Mouse (Mus musculus) neural tube, embryonic 11.5 days (tissue): ENCODE data around the gene Srarp. TPM values are rescaled to one million over a fixed set of nuclear protein-coding genes. Genes with fewer than 3 reads are reported as not detected.

Experiments used
- ATAC-seq: fragments of 200-750 bp; cut with Nextera tagmentation; 2 replicates; pipeline ENCODE4 v1.8.0; 2017; ENCODE audit warnings: moderate number of reproducible peaks, mild to moderate bottlenecking, moderate TSS enrichment, moderate library complexity; ENCODE audit not compliant: insufficient read depth, low FRiP score, low TSS enrichment
- DNase-seq: peaks from one replicate; pipeline ENCODE4 v3.0.0-alpha.2; 2015; ENCODE audit warnings: low spot score
- H3K27ac ChIP-seq: fragments of 300-500 bp; sonication (generic); 2 replicates; pipeline ENCODE4 v1.5.1; 2014; ENCODE audit warnings: low read depth, mild to moderate bottlenecking, low read length
- H3K27me3 ChIP-seq: fragments of 300-500 bp; sonication (generic); 2 replicates; pipeline ENCODE4 v1.6.1; 2014; ENCODE audit warnings: mild to moderate bottlenecking, low read length, mixed read lengths; ENCODE audit not compliant: control insufficient read depth, insufficient read depth
- H3K36me3 ChIP-seq: fragments of 300-500 bp; sonication (generic); 2 replicates; pipeline ENCODE4 v1.6.1; 2014; ENCODE audit warnings: mild to moderate bottlenecking, low read length, moderate library complexity, mixed read lengths; ENCODE audit not compliant: control insufficient read depth, insufficient read depth
- H3K4me1 ChIP-seq: fragments of 300-500 bp; sonication (generic); 2 replicates; pipeline ENCODE4 v1.6.1; 2014; ENCODE audit warnings: low read length, mixed read lengths; ENCODE audit not compliant: control insufficient read depth, insufficient read depth
- H3K4me2 ChIP-seq: fragments of 300-500 bp; sonication (generic); 2 replicates; pipeline ENCODE4 v1.6.1; 2014; ENCODE audit warnings: low read depth, mild to moderate bottlenecking, moderate library complexity
- H3K4me3 ChIP-seq: fragments of 300-500 bp; sonication (generic); 2 replicates; pipeline ENCODE4 v1.5.1; 2014; ENCODE audit warnings: low read depth, low read length
- H3K9ac ChIP-seq: fragments of 300-500 bp; sonication (generic); 2 replicates; pipeline ENCODE4 v1.6.1; 2014; ENCODE audit warnings: mild to moderate bottlenecking, low read length
- H3K9me3 ChIP-seq: fragments of 300-500 bp; sonication (generic); 2 replicates; pipeline ENCODE4 v1.6.1; 2016; ENCODE audit warnings: low read length; ENCODE audit not compliant: control insufficient read depth
- WGBS: fragments of 180-500 bp; shearing (Covaris S2); extraction: QIAGEN DNeasy Blood & Tissue Kit; methylation state at CpG from one replicate; pipeline ENCODE4 v1.1.7; 2014; 5-methylcytosine and 5-hydroxymethylcytosine counted together
- polyA plus RNA-seq: library from polyadenylated mRNA; unstranded; fragments of >200 nt; fragmentation: Nextera tagmentation; extraction: Ambion mirVana; gene quantifications from 2 replicates; pipeline ENCODE4 v1.2.1, GENCODE M21; 2014

Gene Srarp
- polyA plus RNA-seq, 1 experiment from 2014 or later, result not detected

DNA sequence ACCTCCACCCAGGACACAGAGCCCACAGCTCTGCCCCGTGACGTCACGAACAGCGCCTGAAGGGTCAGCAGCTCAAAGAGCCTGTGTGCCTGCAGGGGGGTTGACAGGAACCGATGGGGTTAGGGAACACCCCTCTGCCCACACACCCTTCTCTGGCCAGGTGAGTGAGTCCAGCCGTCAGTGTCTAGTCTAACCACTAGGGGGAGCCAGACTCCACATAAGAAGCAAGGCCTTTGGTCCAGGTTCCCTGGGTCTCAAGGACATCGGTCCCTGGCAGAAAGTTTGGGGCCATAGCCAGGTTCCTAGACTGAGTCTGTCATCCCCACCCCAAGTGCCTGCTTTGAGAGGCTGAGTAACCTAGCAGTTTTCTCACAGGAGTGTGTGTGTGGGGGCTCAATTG lies 50.6 kb downstream of the Srarp start:
- WGBS, result under 1% methylated on average over 7 of the region's 7 CpGs
- peak; percentile 71 for DNase-seq
- ATAC-seq, result no peak
- Histone ChIP-seq H3K4me1 (peaks cover 8% of the 10 kb centered on the region; the same call in 1 of the 2 replicates), H3K4me2 (no peak overlapping the region), H3K27ac (no peak overlapping the region), H3K9me3 (no peaks in the 10 kb centered on the region), H3K27me3 (peaks cover 43% of the 10 kb centered on the region), H3K9ac (no peak overlapping the region), H3K36me3 (no peaks in the 10 kb centered on the region), H3K4me3 (no peak overlapping the region)

Other genes with a start within 250 kb of the Srarp start
- gene Rsg1, start 222.1 kb downstream of the Srarp start, polyA plus RNA-seq, result 5.4 and 6.5 TPM in 2 replicates
- gene Arhgef19, start 196.6 kb downstream of the Srarp start, polyA plus RNA-seq, result 1.2 and 2.3 TPM in 2 replicates
- gene Epha2, start 134.9 kb downstream of the Srarp start, polyA plus RNA-seq, result 1.6 and 2.5 TPM in 2 replicates
- gene Fam131c, start 67.9 kb downstream of the Srarp start, polyA plus RNA-seq, result 0.34 and 0.85 TPM in 2 replicates
- gene Clcnka, start 37.4 kb downstream of the Srarp start, polyA plus RNA-seq, result 0.09 TPM in 1 of 2 replicates, not detected in the other
- gene Clcnkb, start 20.1 kb downstream of the Srarp start, polyA plus RNA-seq, result not detected in 2 replicates
- gene Hspb7, start 15.3 kb downstream of the Srarp start, polyA plus RNA-seq, result 0.11 TPM in 1 of 2 replicates, not detected in the other
- 46.5 and 48.0 TPM in 2 replicates for gene Zbtb17, start 8.5 kb upstream of the Srarp start, polyA plus RNA-seq
- gene Spen, start 102.5 kb upstream of the Srarp start, polyA plus RNA-seq, result 13.9 and 16.2 TPM in 2 replicates
- gene Fblim1, start 170.0 kb upstream of the Srarp start, polyA plus RNA-seq, result 31.5 and 34.9 TPM in 2 replicates
- gene Tmem82, start 182.5 kb upstream of the Srarp start, polyA plus RNA-seq, result 0.50 and 0.61 TPM in 2 replicates
- not detected in 2 replicates for gene Slc25a34, start 187.7 kb upstream of the Srarp start, polyA plus RNA-seq
- 3.4 and 3.6 TPM in 2 replicates for gene Plekhm2, start 228.8 kb upstream of the Srarp start, polyA plus RNA-seq
- gene Rsc1a1, start 249.5 kb upstream of the Srarp start, polyA plus RNA-seq, result not detected in 2 replicates